Mouse (Mus musculus) thymus, adult 18-20 months (tissue): ENCODE measurements around the gene Actr10.

Experiments
- DNase-seq, 2 experiments: peaks; one replicate each; pipeline ENCODE4 v3.0.0; 2022; ENCODE audit warnings: mixed read lengths in 2 of 2

The Actr10 gene

DNA sequence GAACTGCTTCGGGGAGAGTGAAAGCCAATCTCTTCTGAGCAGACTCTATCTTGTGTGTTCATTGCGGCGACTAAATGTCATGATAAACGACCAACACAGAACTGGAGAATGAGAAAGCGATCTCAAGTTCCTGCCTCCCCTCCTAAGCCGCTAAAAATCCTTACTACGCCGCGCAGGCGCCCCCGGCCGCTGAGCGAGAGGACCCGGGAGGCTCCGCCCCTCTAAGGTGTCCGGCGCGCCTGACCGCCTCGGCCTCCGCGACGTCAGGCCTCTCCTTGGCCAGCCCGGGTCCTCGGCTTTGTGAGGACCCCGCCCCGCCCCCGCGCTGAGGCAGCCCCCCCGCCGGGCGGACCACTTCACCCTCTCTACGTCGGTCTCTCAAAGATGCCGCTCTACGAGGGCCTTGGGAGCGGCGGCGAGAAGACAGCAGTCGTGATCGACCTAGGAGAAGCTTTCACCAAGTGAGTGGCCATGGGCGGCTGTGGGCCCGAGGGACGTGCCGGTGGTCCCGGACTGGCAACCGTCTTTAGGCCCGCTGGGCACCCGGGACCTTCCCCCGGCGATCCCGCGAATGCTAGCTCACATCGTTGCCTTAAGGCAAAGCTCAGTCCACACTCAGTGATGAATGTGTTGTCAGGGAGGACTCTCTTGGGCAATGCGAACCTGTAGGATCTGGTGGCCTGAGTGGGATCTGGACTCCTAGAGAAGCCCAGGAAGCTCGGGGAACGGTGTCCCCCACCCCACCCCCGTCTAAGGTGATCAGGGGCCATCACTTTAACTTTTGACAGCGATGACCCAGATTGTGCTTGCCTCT lies at the start of gene Actr10:
Gene Actr10 (plus strand): TSS at position 287 of the 814 bp plus-strand sequence.
- peak; percentile 81 to 85 for DNase-seq

DNA sequence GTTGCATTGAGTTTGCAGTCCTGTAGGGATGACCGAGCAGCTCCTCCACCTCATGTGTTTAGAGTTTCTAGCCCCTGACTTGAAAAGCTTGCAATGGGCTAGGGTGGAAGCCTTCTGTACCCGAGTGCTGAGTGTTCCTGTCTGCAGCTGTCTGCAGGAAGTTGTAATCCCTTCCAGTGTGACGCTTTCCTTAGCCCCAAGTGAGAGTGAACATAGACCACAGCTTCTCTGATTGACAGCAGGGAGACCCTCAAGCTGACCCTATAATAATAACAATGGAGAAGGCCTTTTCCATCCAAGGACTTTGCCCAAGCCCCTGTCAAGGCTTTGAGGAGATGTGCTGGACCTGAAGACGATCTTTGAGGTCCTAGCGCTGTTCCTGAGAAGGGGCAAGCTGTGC lies 47.3 kb upstream of the Actr10 start:
- no peak for DNase-seq

DNA sequence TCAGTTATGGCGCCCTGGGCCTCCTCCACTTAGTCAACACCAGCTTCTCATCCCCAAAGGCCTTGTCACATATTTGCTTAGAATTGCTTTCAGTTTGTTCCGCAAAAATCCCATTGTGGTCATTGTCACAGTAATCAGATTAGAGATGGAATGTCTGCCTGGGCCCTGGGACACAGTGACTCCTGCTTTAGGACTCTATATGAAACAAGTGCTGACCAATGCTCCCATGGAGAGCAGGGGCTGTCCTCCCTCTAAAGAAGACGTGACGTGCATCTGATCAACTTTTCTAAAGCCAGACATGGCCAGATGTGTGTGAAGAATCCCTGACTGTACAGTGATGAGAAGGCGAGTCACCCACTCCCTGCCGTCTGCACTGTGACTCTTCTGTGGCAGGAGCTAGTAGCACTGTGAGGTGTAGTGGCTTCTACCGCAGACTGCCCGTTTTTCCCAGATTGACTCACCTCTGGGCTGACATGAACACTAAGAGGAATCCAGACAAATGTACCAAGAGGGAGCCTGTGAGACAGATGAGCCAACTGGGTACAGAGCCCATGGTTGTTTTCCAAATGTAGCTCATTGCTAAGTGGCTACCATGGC lies 46.7 kb upstream of the Actr10 start:
- DNase-seq, result no peak

DNA sequence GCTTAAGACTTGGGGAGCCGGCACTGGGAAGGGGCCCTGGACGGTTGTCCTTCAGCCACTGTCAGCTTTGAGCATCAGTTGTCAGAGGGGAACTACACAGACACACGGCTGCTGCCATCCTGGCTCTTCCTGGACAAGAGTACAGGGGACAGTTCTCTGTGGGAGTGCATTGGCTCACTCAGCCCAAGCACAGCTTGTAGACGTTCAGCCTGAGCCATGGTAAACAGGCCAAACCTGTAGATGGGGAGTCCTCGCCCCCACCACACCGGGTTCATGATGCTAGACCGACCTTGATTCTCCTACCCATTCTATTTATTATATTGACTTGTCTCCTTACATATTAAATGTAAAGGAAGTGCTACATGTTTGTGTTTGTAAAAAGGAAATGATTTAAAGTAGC lies 42.4 kb upstream of the Actr10 start:
- DNase-seq, result no peak

DNA sequence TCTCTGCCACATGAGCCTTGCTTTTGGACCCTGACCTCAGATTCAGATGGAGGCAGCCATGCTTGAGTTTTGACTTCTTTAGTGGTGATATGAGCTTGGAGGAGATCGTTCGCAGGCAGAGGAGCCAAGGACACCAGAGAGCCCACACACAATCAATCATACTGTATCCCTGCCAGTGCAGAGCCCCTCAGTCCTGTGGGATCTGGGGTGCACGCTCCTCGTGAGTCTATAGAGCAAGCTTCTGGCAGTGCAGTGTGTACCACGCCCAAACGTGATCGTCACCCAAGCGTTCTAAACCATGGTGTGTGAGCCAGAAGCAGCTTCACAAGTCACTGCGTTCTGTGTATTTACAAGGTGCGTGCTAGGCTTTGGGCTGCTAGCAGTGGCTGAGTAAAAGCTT lies 41.6 kb upstream of the Actr10 start:
- no peak for DNase-seq

DNA sequence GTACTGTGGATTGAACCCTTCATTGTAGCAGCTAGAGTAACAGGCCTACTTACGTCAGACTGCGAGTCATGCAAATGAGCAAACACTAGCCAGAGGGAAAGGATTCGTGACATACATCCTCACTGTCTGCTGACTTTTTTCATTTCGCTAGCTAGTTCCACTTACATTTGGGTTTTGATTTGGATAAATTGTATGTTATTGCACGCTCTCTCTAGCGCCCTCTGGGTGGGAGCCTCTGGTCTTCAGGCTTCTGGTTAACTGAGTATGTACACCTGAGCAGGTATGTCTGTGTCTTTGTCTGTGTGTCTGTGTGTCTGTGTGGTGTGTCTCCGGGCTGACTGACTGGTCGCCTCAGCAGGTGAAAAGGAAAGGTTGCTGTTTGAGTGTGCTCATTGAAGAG lies 40.2 kb upstream of the Actr10 start:
- DNase-seq, result no peak

DNA sequence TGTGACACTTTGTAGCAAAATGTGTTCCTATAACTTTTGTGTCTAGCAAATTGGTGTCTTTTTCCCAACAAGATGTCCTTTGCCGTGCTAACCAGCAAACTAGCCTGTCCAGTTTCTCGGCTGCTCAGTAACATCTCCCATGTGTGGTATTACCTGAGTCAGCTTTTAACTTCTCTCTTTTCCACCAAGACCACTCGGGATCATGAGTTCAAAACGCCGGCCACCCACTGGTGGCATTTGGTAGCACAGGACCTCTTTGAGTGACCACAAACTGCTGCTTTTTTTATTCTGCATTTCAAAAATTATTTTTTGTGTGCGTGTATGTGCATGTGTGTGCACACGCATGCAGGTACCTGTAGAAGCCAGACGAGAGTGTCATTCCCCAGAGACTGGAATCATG lies 39.2 kb upstream of the Actr10 start:
- DNase-seq, result no peak

DNA sequence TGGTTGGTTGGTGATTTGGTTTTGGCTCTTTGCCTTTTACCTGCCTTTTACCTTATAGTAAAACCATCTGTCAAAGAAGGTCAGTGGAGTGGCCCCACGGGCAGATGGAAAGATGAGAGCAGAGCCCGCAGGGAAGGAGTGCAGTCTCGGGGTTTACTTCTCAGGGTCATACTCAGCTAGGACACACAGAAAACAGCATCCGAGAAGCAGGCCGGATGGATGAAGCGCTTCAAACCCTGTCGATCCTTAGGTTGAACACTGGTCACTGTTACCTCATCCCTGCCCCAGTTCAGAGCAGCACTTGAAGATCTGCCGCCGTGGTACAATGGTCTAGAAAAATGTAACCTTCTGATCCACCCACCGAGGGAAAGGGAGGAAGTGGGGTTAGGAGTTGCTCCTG lies 33.2 kb upstream of the Actr10 start:
- no peak for DNase-seq

DNA sequence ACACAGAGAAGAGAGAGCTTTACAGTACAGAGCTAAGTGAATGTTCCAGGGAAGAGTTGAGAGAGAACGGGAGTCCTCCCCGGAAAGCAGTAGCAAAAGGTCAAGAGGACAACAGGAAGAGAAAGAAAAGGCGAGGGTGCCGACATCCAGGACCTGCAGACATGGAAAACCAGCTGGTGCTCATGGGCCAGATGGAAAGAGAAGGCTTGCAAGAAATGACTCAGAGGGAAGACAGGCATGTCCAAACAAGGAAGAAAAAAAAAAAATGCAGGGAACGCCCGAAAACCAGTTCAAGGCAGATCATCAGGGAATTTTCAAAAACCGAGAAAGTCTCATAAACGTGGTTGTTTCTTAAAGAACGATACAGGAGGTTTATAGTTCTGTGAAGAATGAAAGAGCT lies 30.8 kb upstream of the Actr10 start:
- DNase-seq, result no peak

DNA sequence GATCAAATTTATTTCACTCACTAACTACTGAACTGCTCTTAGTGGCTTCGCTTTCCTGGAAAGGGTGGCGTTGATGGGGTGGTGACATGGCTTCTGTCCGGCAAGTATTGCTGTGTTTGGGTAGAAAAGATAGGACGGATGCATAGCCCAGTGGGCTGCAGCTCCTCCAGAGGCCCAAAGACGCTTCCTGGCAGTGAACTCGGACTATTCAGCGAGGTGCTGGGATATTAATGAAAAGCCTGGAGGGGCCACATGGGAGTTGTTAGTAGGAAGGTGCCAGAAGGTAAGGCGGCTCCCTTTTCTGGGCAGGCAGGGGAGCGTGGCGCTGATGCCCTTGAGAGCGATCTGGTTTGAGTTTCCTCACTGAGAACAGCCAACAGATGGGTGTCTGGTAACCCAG lies 30.0 kb upstream of the Actr10 start:
- DNase-seq, result no peak

DNA sequence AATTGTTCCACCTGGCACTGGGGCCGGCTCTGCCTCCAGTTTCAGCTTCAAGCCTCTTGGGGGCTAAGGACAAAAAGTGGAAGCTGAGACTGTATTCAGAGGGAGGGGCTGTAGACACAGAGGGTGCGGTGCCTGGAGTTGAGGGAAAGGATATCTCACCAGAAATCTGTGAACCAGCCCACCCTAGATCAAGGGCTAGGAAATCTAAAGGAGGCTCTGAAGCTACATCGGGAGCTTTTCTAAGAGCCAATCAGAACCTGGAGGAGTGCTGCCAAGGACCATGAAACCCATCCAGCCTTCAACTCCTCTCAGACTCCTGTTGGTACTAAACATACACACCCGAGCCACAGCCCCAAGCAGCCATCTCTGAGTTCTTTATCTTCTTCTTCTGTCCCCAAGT lies 29.6 kb upstream of the Actr10 start:
- no peak for DNase-seq

DNA sequence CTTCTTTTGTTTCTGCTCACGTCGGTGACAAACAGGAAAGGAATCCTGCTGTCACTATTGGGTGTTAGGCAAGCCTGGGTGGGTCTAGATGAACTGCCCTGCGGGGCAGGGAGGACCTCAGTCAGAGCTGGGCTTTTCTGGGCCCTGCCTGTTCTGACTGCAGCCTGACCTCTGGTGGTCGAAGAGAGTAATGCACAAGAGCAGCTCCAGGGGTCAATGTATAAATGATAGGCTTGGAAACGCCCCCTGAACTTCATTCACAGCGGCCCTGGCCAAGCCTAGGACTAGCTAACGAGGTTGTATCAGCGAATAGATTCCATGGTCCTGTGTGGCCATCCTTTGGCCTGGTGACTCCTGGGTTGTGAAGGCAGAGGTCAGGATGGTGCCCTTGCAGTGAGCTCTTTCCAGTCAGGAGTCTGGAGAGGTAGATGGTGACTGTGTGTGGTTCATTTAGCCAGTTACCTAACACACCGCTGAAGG lies 27.4 kb upstream of the Actr10 start:
- DNase-seq, result peak; percentile 59 to 60

DNA sequence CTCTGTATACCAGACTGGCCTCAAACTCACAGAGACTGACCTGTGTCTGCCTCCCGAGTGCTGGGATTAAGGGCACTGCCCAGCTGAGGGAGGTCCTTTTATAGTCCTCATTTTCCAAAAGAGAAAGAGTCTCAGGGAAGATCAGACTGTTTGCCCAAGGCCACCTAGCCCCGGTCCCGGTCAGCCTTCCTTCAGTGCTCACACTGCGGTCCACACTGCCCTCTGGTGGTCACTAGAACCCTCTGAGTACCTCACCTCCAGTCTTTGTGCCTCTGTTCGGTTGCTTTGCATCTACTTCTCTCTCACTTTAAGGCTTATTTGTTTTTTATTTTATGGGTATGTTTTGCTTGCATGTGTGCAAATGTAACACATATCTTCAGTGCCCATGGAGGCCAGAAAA lies 26.6 kb upstream of the Actr10 start:
- peak; percentile 39 to 55 for DNase-seq

DNA sequence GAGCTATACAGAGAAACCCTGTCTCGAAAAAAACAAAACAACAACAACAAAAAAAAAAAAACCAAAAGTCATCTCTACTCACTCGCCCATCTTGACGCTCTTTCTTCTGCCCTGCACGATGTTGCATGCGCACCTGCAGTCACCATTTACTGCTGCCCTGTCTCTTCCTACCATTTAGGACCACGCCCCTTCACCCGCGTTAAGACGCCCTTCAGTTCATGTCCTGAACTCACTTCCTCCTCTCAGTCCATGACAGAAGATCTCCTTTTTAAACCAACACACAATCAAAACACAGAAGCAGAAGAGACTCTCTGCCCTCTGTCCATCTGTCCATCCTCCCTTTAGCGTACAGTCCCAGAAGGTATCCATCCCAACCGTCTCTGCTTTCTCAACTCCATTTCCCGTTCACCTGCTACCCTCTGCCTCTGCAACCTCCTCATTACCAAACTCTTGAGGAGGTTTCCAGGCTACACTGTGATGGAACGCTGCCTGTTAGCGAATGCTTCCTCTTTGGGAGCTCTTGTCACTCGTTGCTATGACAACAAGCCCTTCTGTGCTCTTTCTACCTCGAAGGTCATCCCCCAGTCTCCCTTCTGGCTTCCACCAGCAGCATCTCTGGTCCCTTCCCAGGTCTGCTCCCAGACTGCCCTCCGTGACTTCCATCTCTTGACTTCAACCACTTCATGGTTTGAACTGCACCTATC lies 25.8 kb upstream of the Actr10 start:
- DNase-seq, result no peak

DNA sequence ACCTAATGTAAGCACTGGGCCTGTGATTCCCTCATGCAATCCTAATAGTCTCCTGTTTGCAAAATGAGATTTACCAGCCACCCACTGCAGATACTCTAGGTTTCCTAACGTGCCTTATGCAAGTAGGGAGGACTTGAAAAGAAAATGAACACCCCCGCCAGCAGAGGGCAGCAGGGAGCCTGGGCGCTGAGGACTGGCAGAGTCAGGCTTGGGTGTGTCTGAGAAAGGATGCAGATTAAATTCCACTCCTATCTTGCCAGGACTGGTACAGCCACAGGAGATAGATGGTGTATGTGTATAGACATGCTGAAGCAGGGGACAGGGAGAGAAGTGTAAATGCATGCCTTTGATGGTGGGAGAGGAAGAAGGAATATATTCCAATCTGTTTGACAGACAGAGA lies 24.2 kb upstream of the Actr10 start:
- peak; percentile 66 to 73 for DNase-seq

DNA sequence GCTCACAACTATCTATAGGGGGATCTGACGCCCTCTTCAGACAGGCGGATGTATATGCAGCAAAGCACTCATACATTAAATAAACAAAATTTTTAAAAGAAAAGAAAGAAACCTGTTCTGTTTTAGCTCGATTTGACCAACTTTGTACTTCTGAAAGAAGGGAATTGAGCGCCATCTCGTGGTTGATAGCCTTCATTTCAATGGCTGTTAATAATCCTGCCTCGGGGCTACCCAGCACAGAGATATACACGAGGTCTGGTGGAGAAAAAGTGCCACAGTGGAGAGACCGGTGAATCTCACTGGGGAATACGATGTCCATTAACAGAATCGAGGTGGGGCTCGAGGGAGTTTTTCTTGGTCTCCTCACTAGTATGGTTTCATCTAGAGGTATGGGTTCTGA lies 23.3 kb upstream of the Actr10 start:
- no peak for DNase-seq

DNA sequence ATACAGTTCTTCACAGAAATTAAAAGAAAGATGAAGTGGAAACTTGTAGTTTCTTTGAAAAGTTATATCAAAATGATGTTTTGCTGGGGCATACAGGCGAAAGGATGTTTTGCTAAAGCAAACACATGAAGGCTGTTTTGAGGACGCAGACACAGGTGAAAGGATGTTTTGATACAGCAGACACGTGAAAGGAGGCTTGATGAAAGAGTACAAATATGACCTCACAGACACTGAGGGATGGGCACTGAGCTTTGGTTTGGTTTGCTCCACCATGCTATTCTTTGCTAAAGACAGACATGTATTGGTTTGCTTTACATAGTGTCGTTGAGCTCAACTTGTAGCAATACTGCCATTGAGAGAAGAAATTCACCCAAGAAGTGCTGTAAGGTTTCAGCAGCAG lies 7.9 kb upstream of the Actr10 start:
- DNase-seq, result no peak

DNA sequence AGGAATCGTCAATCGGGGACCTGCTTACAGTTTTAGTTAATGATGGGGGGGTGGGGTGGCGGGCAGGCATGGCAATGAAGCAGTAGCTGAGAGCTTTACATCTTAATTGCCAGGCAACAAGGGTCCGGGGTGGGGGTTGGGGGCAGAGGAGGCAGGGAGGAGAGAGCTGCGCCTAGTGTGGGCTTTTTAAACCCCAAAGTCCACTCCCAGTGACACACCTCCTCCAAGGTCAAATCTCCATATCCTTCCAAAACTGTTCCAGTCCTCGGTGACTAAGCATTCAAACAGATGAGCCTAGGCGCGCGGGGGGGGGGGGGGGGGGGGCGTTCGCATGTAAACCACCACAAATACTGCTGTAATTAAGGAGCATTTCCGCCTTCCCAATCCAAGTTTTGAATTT lies 507 bp upstream of the Actr10 start:
- no peak for DNase-seq

DNA sequence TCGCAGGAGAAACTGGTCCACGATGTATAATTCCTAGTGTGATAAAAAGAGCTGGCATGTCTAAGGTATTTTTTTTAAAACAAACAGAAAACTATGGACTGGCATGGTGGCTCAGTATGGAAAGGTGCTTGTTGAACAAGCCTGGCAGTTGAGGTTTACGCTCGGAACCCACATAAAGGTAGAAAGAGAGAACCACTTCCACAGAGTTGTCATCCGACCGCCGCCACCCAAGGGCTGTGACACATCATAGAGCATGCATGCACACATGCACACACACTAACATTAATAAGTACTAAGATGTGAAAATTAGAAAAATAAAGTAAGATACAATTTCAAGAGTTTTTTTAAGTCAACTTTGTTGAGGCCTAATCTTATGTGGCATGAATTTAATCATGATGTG lies 3.1 kb downstream of the Actr10 start:
- DNase-seq, result peak; percentile 50 to 68

DNA sequence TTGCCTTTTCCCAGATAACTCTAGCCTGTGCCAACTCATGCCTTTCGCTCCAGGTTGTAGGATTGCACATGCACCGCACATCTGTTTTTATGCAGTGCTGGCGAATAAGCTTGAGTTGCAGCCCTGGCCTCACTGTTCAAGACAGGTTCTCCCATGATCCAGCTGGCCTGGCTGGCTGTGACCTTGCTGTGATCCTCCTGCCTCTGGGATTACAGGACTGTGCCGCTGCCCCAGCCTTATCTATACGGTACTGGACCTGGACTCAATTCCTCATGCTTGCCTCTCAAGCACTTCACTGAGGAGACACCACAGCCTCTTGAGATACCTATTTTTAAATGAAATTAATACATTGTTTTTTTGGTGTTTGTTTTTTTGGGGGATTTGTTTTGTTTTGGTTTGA lies 6.5 kb downstream of the Actr10 start:
- no peak for DNase-seq

DNA sequence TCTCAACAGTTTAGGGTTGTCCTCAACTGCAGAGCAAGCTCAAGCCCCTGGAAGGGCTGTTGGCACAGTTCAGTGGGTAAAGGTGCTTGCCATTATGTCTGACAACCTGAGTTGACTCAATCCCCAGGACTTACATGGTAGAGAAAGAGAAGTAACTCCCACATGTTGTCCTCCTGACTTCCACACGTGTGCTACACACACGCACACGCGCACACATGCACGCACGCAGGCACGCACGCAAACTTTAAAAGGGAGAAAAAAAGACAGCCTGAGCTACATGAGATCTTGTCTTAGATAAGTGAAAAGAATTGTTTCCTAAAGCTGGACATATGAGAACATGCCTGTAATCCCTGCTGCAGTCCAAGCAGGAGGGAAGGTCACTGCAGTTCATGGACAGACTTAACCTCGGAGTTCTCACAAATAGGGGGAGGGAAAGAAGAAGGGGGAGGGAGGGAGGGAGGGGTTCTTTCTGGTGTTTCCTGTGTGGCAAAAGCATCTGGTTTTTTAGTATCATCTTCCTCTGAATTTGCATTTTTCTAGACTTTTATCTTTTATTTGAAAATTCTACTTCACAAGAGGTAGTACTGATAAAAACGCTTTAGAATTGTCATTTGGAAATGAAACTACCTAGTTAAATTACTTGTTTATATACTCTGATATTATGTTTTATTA lies 9.1 kb downstream of the Actr10 start:
- no peak for DNase-seq

DNA sequence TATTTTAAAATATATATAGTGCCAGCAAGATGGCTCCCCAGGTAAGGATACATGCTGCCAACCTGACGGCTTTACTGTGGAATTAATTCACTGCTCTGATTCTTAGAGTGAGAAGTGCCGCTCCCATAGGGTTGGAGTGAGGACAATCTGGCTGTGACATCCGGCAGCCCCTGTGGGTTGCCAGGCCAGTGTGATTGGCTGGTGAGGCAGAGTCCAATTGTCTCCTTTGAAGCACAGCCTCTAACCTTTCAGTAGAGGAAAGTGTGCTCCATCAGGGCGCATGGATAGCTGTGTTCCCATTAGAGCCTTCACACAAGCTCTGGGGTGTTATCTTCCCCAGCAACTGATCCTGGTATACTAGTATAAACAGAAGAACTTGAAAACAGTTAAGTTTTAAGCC lies 21.0 kb downstream of the Actr10 start:
- no peak for DNase-seq

DNA sequence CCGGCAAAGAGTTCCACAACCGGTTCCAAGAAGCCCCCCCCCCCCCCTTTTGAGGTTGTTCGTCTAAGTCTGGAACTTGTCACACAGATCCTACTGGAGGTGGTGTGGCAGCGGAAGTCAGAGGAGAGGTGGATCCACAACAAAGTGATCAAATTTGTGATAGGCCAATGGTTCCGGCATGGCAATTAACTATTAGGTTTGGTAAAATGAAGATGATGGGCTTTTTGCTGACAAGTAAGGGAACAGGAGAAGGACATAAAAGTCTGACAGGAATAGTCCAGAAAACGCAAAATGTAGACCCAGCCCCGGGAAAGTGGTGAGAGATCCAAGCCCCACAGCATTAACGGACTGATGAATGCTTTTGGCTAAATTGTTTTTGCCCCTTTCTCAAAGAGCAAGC lies 29.9 kb downstream of the Actr10 start:
- no peak for DNase-seq
